Comparison of ENCODE assay signal across 8 mouse cellular contexts in the genomic region with DNA sequence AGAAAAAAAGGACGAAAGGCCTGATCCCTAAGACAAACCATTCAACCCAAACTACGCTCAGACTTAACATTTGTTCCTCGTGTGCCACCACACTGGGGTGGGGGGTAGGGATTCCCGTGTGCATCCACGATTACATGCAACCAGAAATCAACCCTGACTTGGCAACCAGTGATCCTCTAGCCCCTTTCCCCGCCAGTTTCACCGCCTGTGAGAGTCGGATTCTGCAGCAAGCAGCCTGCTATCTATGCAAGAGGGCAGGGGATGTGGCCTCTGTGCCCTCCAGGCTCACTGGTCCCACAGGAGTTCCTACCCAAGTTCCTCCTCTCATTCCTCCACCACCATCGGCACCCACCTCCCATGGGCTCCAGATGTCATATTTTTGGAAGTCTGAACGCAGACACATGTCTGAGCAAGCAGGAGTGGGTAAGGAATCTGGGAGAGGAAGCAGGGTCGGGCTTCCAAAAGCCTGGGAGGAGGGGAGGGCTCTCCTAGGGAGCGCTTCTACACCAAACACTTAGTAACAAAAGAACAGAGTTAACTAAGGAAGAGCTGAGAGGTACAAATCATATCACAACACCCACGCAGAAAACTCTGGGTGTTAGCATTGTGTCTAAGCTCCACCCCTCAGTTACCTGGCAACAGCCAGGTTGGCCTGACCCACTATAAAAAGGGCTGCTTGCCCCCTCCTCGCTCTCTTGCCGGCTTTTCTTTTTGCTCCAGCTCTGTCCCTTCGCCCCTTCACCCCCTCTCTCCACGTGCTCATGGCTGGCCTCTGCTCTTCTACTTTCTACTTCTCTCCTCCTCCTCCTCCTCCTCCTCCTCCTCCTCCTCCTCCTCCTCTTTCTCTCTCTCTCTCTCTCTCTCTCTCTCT.
DNase-seq lines count a peak whose midpoint lies in the region; ATAC-seq and TF ChIP-seq lines count a peak whose summit lies in the region.

No protein-coding gene starts in this region.

- intact Hi-C loops in left cerebral cortex, postnatal 36 days (cut with DNase I) = no loop called here

- peak; percentile 79 for ATAC-seq in embryonic facial prominence, embryonic 14.5 days (ENCODE audit: low read depth)
- ATAC-seq in hindbrain, embryonic 12.5 days (ENCODE audit: low FRiP score) = peak; percentile 40; the same call in 1 of the 2 replicates
- ATAC-seq in neural tube, embryonic 14.5 days (ENCODE audit: low read depth) = 0 out of 2 replicates have a peak, but pooled peaks have one; percentile 51
- no peak for ATAC-seq in liver, postnatal 0 days

- peaks cover 16% of the 10 kb centered on the region for H3K4me1 ChIP-seq in embryonic facial prominence, embryonic 14.5 days (ENCODE audit: control insufficient read depth, insufficient read depth, low read length)
- H3K4me1 ChIP-seq in hindbrain, embryonic 12.5 days = peaks cover 14% of the 10 kb centered on the region
- peaks cover 17% of the 10 kb centered on the region for H3K4me1 ChIP-seq in neural tube, embryonic 14.5 days (ENCODE audit: control insufficient read depth, insufficient read depth, low read length)
- no peaks in the 10 kb centered on the region for H3K4me1 ChIP-seq in liver, postnatal 0 days (ENCODE audit: insufficient read depth)

- H3K9me3 ChIP-seq in embryonic facial prominence, embryonic 14.5 days (ENCODE audit: control insufficient read depth, low read length) = no peaks in the 10 kb centered on the region
- no peaks in the 10 kb centered on the region for H3K9me3 ChIP-seq in hindbrain, embryonic 12.5 days (replicated peaks)
- H3K9me3 ChIP-seq in neural tube, embryonic 14.5 days (ENCODE audit: control insufficient read depth, low read length) = no peaks in the 10 kb centered on the region
- no peaks in the 10 kb centered on the region for H3K9me3 ChIP-seq in liver, postnatal 0 days (ENCODE audit: low read length)

- H3K27ac ChIP-seq in embryonic facial prominence, embryonic 14.5 days (replicated peaks; ENCODE audit: low read depth, low read length) = peak overlapping the region; percentile 74
- peak overlapping the region; percentile 52; the same call in 1 of the 2 replicates for H3K27ac ChIP-seq in hindbrain, embryonic 12.5 days
- H3K27ac ChIP-seq in neural tube, embryonic 14.5 days (ENCODE audit: low read depth, low read length) = peak overlapping the region; percentile 52; the same call in 1 of the 2 replicates
- H3K27ac ChIP-seq in liver, postnatal 0 days (ENCODE audit: low read depth) = no peak overlapping the region

- no peaks in the 10 kb centered on the region for H3K36me3 ChIP-seq in embryonic facial prominence, embryonic 14.5 days (ENCODE audit: control insufficient read depth, insufficient read depth, low read length)
- H3K36me3 ChIP-seq in hindbrain, embryonic 12.5 days = no peaks in the 10 kb centered on the region
- no peaks in the 10 kb centered on the region for H3K36me3 ChIP-seq in neural tube, embryonic 14.5 days (ENCODE audit: control insufficient read depth, insufficient read depth, low read length)
- H3K36me3 ChIP-seq in liver, postnatal 0 days (replicated peaks; ENCODE audit: insufficient read depth, low read length) = no peaks in the 10 kb centered on the region

- no peaks in the 10 kb centered on the region for H3K27me3 ChIP-seq in embryonic facial prominence, embryonic 14.5 days (replicated peaks; ENCODE audit: control insufficient read depth, insufficient read depth, low read length)
- H3K27me3 ChIP-seq in hindbrain, embryonic 12.5 days = no peaks in the 10 kb centered on the region
- H3K27me3 ChIP-seq in neural tube, embryonic 14.5 days (ENCODE audit: control insufficient read depth, insufficient read depth, low read length) = no peaks in the 10 kb centered on the region
- no peaks in the 10 kb centered on the region for H3K27me3 ChIP-seq in liver, postnatal 0 days (ENCODE audit: insufficient read depth, low read length)

- no peak for TF ChIP-seq EP300 in liver, postnatal 0 days (IDR thresholded peaks at IDR 0.05; ENCODE audit: low read depth)

- TF ChIP-seq CTCF in liver, postnatal 0 days (IDR thresholded peaks at IDR 0.05; ENCODE audit: low read depth) = no peak

- H3K4me2 ChIP-seq in embryonic facial prominence, embryonic 14.5 days (ENCODE audit: low read depth, low read length) = peak overlapping the region; percentile 47
- peak overlapping the region; percentile 33 for H3K4me2 ChIP-seq in hindbrain, embryonic 12.5 days (replicated peaks)
- H3K4me2 ChIP-seq in neural tube, embryonic 14.5 days (ENCODE audit: low read depth, low read length) = peak overlapping the region; percentile 45
- no peak overlapping the region for H3K4me2 ChIP-seq in liver, postnatal 0 days (ENCODE audit: low read depth, low read length)

- peak; percentile 6 for DNase-seq in left cerebral cortex, adult 11 months (ENCODE audit: low spot score)
- DNase-seq in left cerebral cortex, postnatal 36 days (ENCODE audit: low spot score in 2 of 2) = no peak
- DNase-seq in embryonic facial prominence, embryonic 14.5 days (ENCODE audit: low spot score) = peak; percentile 65
- no peak for DNase-seq in liver, postnatal 0 days
- DNase-seq in gastrocnemius, adult 18-20 months (ENCODE audit: low spot score) = no peak
- no peak for DNase-seq in embryo, embryonic 11 days

- H3K4me3 ChIP-seq in embryonic facial prominence, embryonic 14.5 days (ENCODE audit: low read depth, low read length) = peak overlapping the region; percentile 20
- H3K4me3 ChIP-seq in hindbrain, embryonic 12.5 days = no peak overlapping the region
- H3K4me3 ChIP-seq in neural tube, embryonic 14.5 days (ENCODE audit: low read depth, low read length) = no peak overlapping the region
- H3K4me3 ChIP-seq in liver, postnatal 0 days (ENCODE audit: low read depth, low read length) = no peak overlapping the region

- peak overlapping the region; percentile 48; the same call in 1 of the 2 replicates for H3K9ac ChIP-seq in embryonic facial prominence, embryonic 14.5 days (ENCODE audit: low read depth, low read length)
- no peak overlapping the region; the same call in 1 of the 2 replicates for H3K9ac ChIP-seq in hindbrain, embryonic 12.5 days
- H3K9ac ChIP-seq in neural tube, embryonic 14.5 days (replicated peaks; ENCODE audit: low read depth, low read length) = no peak overlapping the region; the same call in 1 of the 2 replicates
- no peak overlapping the region for H3K9ac ChIP-seq in liver, postnatal 0 days (replicated peaks)

- WGBS in embryonic facial prominence, embryonic 14.5 days = 28% methylated on average over 17 of the region's 17 CpGs
- WGBS in hindbrain, embryonic 12.5 days = 46% methylated on average over 17 of the region's 17 CpGs
- 32% methylated on average over 17 of the region's 17 CpGs for WGBS in neural tube, embryonic 14.5 days
- WGBS in liver, postnatal 0 days (ENCODE audit: insufficient replicate concordance) = 61% methylated on average over 17 of the region's 17 CpGs

Comparison
In these comparisons a context has a peak if more than half of its experiments do, and no peak if none do; other contexts are left out.
1. DNase-seq: peak in left cerebral cortex, adult 11 months (single experiment) and embryonic facial prominence, embryonic 14.5 days (single experiment); none in left cerebral cortex, postnatal 36 days (0 of 2), liver, postnatal 0 days (single experiment), gastrocnemius, adult 18-20 months (single experiment) and embryo, embryonic 11 days (single experiment).